Mouse (Mus musculus): ENCODE measurements at regions not wholly inside any gene's neighbourhood (a gene's known extent, or its start where the extent isn't known, plus 50 kb on each side); places are given as distances from the start of the nearest gene placed in this dataset.

DNA sequence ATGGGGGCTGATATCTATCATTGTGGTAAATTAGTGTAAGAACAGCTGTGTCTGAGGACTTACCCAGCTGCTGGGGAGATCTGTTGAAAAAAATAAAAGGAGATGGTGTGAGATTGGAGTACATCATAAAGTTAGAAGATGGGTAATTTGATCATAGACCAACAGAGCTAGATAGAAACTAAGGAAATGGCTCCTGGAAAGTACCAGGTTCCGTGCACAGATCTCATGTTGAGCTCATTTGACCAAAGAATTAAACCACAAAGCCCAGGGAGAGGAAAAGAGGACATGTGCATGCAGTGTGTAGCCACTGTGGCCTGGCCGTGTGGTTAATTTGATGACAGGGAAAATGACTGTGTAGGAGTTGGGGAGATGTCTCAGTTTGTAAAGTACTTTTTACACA is 335.3 kb upstream of the Slc24a5 start:
- WGBS (ENCODE audit: insufficient replicate concordance) = 41% methylated on average over 2 of the region's 2 CpGs
- H3K4me1 ChIP-seq (ENCODE audit: insufficient read depth) = no peaks in the 10 kb centered on the region
- H3K9ac ChIP-seq (replicated peaks) = no peak overlapping the region
- no peak overlapping the region for H3K4me2 ChIP-seq (ENCODE audit: low read depth, low read length)
- no peaks in the 10 kb centered on the region for H3K36me3 ChIP-seq (replicated peaks; ENCODE audit: insufficient read depth, low read length)
- ATAC-seq (no peak), DNase-seq (no peak)
- no peak for TF ChIP-seq EP300 (IDR thresholded peaks at IDR 0.05; ENCODE audit: low read depth)
- TF ChIP-seq CTCF (IDR thresholded peaks at IDR 0.05; ENCODE audit: low read depth) = no peak
- no peak overlapping the region for H3K4me3 ChIP-seq (ENCODE audit: low read depth, low read length)
- H3K27me3 ChIP-seq (ENCODE audit: insufficient read depth, low read length) = no peaks in the 10 kb centered on the region
- H3K9me3 ChIP-seq (ENCODE audit: low read length) = no peaks in the 10 kb centered on the region
- H3K27ac ChIP-seq (ENCODE audit: low read depth) = no peak overlapping the region

DNA sequence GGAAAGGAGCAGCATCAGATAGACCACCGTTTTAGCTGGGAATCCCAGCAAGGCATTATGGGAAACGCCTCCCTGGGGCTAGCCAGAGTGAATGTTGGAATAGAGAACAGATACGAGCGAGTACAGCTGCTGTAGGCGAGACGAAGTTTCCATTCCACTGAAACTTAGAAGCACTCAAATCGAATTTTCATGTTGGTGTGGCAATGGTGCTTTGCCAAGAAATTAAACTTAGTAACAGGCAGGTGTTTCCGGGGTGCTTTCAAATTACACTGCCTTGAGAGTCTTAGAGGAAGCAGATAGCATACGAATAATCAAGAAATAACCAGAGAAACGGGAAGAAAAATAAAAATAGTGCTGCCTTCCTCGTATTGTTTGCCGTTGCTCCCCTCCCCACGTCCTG is 327.1 kb upstream of the Slc24a5 start:
- no peak for TF ChIP-seq EP300 (IDR thresholded peaks at IDR 0.05; ENCODE audit: low read depth)
- TF ChIP-seq CTCF (IDR thresholded peaks at IDR 0.05; ENCODE audit: low read depth) = no peak
- Histone ChIP-seq H3K4me1 (ENCODE audit: insufficient read depth) (0 out of 2 replicates have a peak, but pooled peaks cover 2% of the 10 kb centered on the region), H3K27ac (ENCODE audit: low read depth) (peak overlapping the region; percentile 48; the same call in 1 of the 2 replicates), H3K4me2 (ENCODE audit: low read depth, low read length) (0 out of 2 replicates have a peak overlapping the region, but pooled peaks have one; percentile 0), H3K27me3 (ENCODE audit: insufficient read depth, low read length) (no peaks in the 10 kb centered on the region), H3K9me3 (ENCODE audit: low read length) (no peaks in the 10 kb centered on the region), H3K4me3 (ENCODE audit: low read depth, low read length) (no peak overlapping the region), H3K9ac (replicated peaks) (no peak overlapping the region), H3K36me3 (replicated peaks; ENCODE audit: insufficient read depth, low read length) (no peaks in the 10 kb centered on the region)
- no peak for DNase-seq
- WGBS (ENCODE audit: insufficient replicate concordance) = 27% methylated on average over 13 of the region's 13 CpGs
- ATAC-seq = no peak

DNA sequence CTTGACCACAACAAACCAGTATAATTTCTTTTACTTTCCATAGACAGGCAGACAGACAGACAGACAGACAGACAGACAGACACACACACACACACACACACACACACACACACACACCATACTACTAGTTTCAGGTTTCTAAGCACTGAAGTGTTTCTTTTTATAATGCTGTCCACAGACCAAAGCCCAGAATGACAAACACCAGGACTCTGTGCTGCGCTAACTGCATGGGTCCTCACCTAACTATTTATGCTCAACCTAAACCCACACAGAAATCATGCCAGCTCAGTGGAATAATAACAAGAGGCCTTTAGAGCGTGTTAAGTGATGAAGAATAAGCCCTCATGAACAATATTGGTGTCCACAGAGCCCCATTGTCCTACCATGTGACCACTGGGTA is 325.0 kb upstream of the Slc24a5 start:
- no peaks in the 10 kb centered on the region for H3K9me3 ChIP-seq (ENCODE audit: low read length)
- 81% methylated on average over 2 of the region's 2 CpGs for WGBS (ENCODE audit: insufficient replicate concordance)
- no peaks in the 10 kb centered on the region for H3K27me3 ChIP-seq (ENCODE audit: insufficient read depth, low read length)
- no peaks in the 10 kb centered on the region for H3K36me3 ChIP-seq (replicated peaks; ENCODE audit: insufficient read depth, low read length)
- DNase-seq (no peak), ATAC-seq (no peak)
- no peak overlapping the region for H3K4me2 ChIP-seq (ENCODE audit: low read depth, low read length)
- H3K4me1 ChIP-seq (ENCODE audit: insufficient read depth) = 0 out of 2 replicates have a peak, but pooled peaks cover 2% of the 10 kb centered on the region
- no peak for TF ChIP-seq EP300 (IDR thresholded peaks at IDR 0.05; ENCODE audit: low read depth)
- no peak overlapping the region for H3K27ac ChIP-seq (ENCODE audit: low read depth)
- no peak overlapping the region for H3K4me3 ChIP-seq (ENCODE audit: low read depth, low read length)
- H3K9ac ChIP-seq (replicated peaks) = no peak overlapping the region

DNA sequence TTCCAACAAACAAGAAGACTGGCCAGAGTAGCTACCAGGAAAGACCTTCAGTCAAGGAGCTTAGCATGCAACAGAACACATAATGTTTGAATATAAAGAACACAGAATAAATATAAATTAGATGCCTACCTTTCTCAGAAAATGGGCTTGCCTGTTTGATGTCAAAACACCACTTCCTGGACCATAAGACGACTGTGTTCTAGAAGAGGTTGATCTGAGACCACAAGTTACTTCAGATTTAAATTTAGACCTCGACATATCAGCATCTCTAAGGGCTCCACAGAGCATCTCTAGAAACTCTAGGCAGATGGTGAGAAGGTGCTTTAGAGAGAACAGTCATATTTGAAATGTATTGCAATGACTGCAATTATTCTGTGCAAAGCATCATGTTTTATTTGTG is 322.9 kb upstream of the Slc24a5 start:
- H3K4me3 ChIP-seq (ENCODE audit: low read depth, low read length) = no peak overlapping the region
- H3K4me2 ChIP-seq (ENCODE audit: low read depth, low read length) = no peak overlapping the region
- no peaks in the 10 kb centered on the region for H3K36me3 ChIP-seq (replicated peaks; ENCODE audit: insufficient read depth, low read length)
- 45% methylated on average over 2 of the region's 2 CpGs for WGBS (ENCODE audit: insufficient replicate concordance)
- no peaks in the 10 kb centered on the region for H3K27me3 ChIP-seq (ENCODE audit: insufficient read depth, low read length)
- H3K9ac ChIP-seq (replicated peaks) = no peak overlapping the region
- no peak for DNase-seq
- H3K9me3 ChIP-seq (ENCODE audit: low read length) = no peaks in the 10 kb centered on the region
- no peak overlapping the region for H3K27ac ChIP-seq (ENCODE audit: low read depth)
- ATAC-seq = no peak
- TF ChIP-seq EP300 (IDR thresholded peaks at IDR 0.05; ENCODE audit: low read depth) = no peak
- no peak for TF ChIP-seq CTCF (IDR thresholded peaks at IDR 0.05; ENCODE audit: low read depth)
- H3K4me1 ChIP-seq (ENCODE audit: insufficient read depth) = 0 out of 2 replicates have a peak, but pooled peaks cover 2% of the 10 kb centered on the region

DNA sequence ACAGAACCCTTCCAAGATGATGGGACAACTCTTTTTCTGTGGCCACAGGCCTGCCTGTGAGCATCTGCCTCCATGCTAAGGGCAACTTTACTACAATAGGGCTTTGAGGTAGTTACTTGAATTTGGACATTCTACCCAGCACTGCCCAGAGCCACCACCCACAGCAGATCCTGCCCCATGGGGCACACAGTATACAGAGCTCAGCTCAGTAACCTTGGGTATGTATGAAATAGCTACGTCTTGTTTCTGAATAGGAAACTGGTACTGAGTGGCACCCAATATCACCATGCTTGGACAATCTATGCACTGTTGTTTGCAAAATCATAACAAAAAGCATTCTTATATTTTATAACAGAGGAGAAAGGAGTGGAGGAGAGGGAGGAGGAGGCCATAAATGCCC is 320.8 kb upstream of the Slc24a5 start:
- Histone ChIP-seq H3K27me3 (ENCODE audit: insufficient read depth, low read length) (no peaks in the 10 kb centered on the region), H3K4me2 (ENCODE audit: low read depth, low read length) (no peak overlapping the region), H3K4me3 (ENCODE audit: low read depth, low read length) (no peak overlapping the region), H3K9ac (replicated peaks) (no peak overlapping the region), H3K9me3 (ENCODE audit: low read length) (no peaks in the 10 kb centered on the region), H3K27ac (ENCODE audit: low read depth) (no peak overlapping the region), H3K4me1 (ENCODE audit: insufficient read depth) (no peaks in the 10 kb centered on the region), H3K36me3 (replicated peaks; ENCODE audit: insufficient read depth, low read length) (no peaks in the 10 kb centered on the region)
- no peak for DNase-seq
- TF ChIP-seq EP300 (IDR thresholded peaks at IDR 0.05; ENCODE audit: low read depth) (no peak), CTCF (IDR thresholded peaks at IDR 0.05; ENCODE audit: low read depth) (no peak)
- 79% methylated on average over 1 of the region's 1 CpGs for WGBS (ENCODE audit: insufficient replicate concordance)
- ATAC-seq = no peak

DNA sequence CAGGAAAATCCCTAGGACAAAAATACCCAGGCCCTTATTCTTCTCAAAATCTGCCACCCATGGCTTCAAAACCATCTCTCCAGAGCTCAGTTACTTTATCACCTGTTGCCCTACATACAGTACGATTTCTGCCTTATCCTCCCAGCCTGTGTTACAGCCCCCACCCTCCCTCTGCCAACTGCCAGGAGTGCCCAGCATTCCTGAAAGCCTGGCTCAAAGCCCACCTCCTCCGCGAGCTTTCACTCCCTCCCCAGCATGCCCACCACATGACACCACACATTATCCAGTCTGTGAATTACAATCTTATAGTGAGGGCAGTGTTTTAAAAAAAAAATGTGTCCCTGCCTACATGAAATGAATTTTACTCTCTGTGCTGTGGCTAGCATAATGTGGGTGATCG is 320.3 kb upstream of the Slc24a5 start:
- no peaks in the 10 kb centered on the region for H3K4me1 ChIP-seq (ENCODE audit: insufficient read depth)
- no peaks in the 10 kb centered on the region for H3K27me3 ChIP-seq (ENCODE audit: insufficient read depth, low read length)
- 78% methylated on average over 4 of the region's 4 CpGs for WGBS (ENCODE audit: insufficient replicate concordance)
- H3K9me3 ChIP-seq (ENCODE audit: low read length) = no peaks in the 10 kb centered on the region
- ATAC-seq (no peak), DNase-seq (no peak)
- H3K4me2 ChIP-seq (ENCODE audit: low read depth, low read length) = no peak overlapping the region
- no peak overlapping the region for H3K27ac ChIP-seq (ENCODE audit: low read depth)
- H3K4me3 ChIP-seq (ENCODE audit: low read depth, low read length) = no peak overlapping the region
- no peaks in the 10 kb centered on the region for H3K36me3 ChIP-seq (replicated peaks; ENCODE audit: insufficient read depth, low read length)
- H3K9ac ChIP-seq (replicated peaks) = no peak overlapping the region
- no peak for TF ChIP-seq EP300 (IDR thresholded peaks at IDR 0.05; ENCODE audit: low read depth)
- no peak for TF ChIP-seq CTCF (IDR thresholded peaks at IDR 0.05; ENCODE audit: low read depth)

DNA sequence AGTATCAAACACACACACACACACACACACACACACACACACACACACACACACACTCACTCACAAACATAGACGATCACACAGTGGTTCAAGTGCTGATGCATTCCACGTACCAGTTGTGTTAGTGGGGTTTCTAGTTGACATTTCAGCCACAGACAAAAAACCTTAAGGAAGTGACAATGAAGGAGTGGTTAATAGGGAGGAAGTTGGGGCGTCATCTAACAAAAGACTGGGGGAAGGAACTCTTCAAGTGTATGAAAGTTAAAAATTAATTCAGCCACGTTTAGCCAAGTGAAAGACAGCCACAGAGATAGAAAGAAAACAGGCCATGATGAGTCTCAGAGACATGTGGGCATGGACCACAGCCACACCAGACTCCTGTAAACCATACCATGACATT is 316.1 kb upstream of the Slc24a5 start:
- Histone ChIP-seq H3K9me3 (ENCODE audit: low read length) (no peaks in the 10 kb centered on the region), H3K4me1 (ENCODE audit: insufficient read depth) (no peaks in the 10 kb centered on the region), H3K4me3 (ENCODE audit: low read depth, low read length) (no peak overlapping the region), H3K4me2 (ENCODE audit: low read depth, low read length) (no peak overlapping the region), H3K9ac (replicated peaks) (no peak overlapping the region), H3K27me3 (ENCODE audit: insufficient read depth, low read length) (no peaks in the 10 kb centered on the region), H3K27ac (ENCODE audit: low read depth) (no peak overlapping the region), H3K36me3 (replicated peaks; ENCODE audit: insufficient read depth, low read length) (no peaks in the 10 kb centered on the region)
- DNase-seq (no peak), ATAC-seq (no peak)
- TF ChIP-seq CTCF (IDR thresholded peaks at IDR 0.05; ENCODE audit: low read depth) (no peak), EP300 (IDR thresholded peaks at IDR 0.05; ENCODE audit: low read depth) (no peak)
- 39% methylated on average over 4 of the region's 4 CpGs for WGBS (ENCODE audit: insufficient replicate concordance)
